Mouse (Mus musculus): Measurements from ENCODE around the gene Ifngr1. TPM values are rescaled to one million over a fixed set of nuclear protein-coding genes. Genes with fewer than 3 reads are reported as not detected.

The Ifngr1 gene
- polyA plus RNA-seq, 1 experiment: 8.6 TPM

GRCm38 (mm10) chr10:19631616-19632195 is 40.0 kb downstream of the Ifngr1 start:
- Histone ChIP-seq H3K27ac (ENCODE audit: insufficient read depth, low read length) (no peak overlapping the region), H3K27me3 (ENCODE audit: control insufficient read depth, insufficient read depth, low read length, poor library complexity, severe bottlenecking) (no peaks in the 10 kb centered on the region), H3K4me3 (ENCODE audit: low read depth, low read length) (no peak overlapping the region), H3K9ac (ENCODE audit: low read depth, poor library complexity, severe bottlenecking) (no peak overlapping the region), H3K9me3 (replicated peaks; ENCODE audit: control insufficient read depth, insufficient read depth, low read length, poor library complexity, severe bottlenecking) (no peaks in the 10 kb centered on the region), H3K36me3 (ENCODE audit: control insufficient read depth, insufficient read depth, low read length, poor library complexity, severe bottlenecking) (no peaks in the 10 kb centered on the region), H3K4me1 (ENCODE audit: control insufficient read depth, insufficient read depth, low read length) (no peaks in the 10 kb centered on the region)
- no peak for TF ChIP-seq POLR2A (IDR thresholded peaks at IDR 0.05; ENCODE audit: insufficient read depth, low read length)
- TF ChIP-seq CTCF (IDR thresholded peaks at IDR 0.05; ENCODE audit: low read depth, low read length): no peak
- TF ChIP-seq EP300 (IDR thresholded peaks at IDR 0.05; ENCODE audit: insufficient read depth, low read depth, low read length): no peak

DNA sequence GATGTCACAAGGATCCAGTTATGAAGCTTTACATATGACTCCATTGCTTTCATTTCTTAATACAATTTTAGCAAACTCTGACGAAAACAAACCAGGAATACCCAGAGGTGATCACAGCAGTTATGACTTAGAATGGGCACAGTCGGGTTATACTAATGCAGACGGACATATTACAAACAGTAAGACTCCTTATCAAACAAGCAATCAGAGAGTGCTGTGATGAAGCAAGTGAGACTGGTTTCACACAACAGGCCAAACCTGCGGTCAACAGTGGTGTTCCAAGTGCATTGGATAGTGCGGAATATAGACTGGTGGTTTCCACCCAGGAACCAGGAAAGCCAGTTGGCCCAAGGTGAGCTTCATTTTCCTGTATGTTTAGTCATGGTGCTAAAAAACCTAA is 47.1 kb downstream of the Ifngr1 start:
- no peak overlapping the region for H3K4me3 ChIP-seq (ENCODE audit: low read depth, low read length)
- H3K4me1 ChIP-seq (ENCODE audit: control insufficient read depth, insufficient read depth, low read length): no peaks in the 10 kb centered on the region
- TF ChIP-seq CTCF (IDR thresholded peaks at IDR 0.05; ENCODE audit: low read depth, low read length) (no peak), EP300 (IDR thresholded peaks at IDR 0.05; ENCODE audit: insufficient read depth, low read depth, low read length) (no peak), POLR2A (IDR thresholded peaks at IDR 0.05; ENCODE audit: insufficient read depth, low read length) (no peak)
- no peaks in the 10 kb centered on the region for H3K27me3 ChIP-seq (ENCODE audit: control insufficient read depth, insufficient read depth, low read length, poor library complexity, severe bottlenecking)
- no peaks in the 10 kb centered on the region for H3K36me3 ChIP-seq (ENCODE audit: control insufficient read depth, insufficient read depth, low read length, poor library complexity, severe bottlenecking)
- H3K9ac ChIP-seq (ENCODE audit: low read depth, poor library complexity, severe bottlenecking): no peak overlapping the region
- H3K9me3 ChIP-seq (replicated peaks; ENCODE audit: control insufficient read depth, insufficient read depth, low read length, poor library complexity, severe bottlenecking): no peaks in the 10 kb centered on the region
- H3K27ac ChIP-seq (ENCODE audit: insufficient read depth, low read length): no peak overlapping the region

DNA sequence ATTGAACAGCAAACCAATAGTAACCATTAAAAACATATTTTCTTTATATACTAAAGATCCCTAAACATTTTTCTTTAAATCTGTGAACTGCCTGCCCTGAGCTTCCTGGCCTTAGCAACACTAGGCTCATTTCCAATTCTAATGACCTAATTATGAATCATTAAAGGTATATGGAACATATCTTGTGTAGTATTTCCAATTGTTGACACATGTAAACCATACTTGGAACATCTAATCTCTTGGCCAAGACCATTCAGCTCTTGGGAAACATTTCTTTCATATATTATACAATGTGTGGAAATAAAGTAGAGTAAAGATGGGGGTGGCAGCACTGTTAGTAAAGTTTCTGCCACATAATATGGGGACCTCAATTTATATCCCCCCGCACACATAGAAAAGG is 47.9 kb downstream of the Ifngr1 start:
- H3K27ac ChIP-seq (ENCODE audit: insufficient read depth, low read length): no peak overlapping the region
- TF ChIP-seq CTCF (IDR thresholded peaks at IDR 0.05; ENCODE audit: low read depth, low read length): no peak
- no peak for TF ChIP-seq EP300 (IDR thresholded peaks at IDR 0.05; ENCODE audit: insufficient read depth, low read depth, low read length)
- TF ChIP-seq POLR2A (IDR thresholded peaks at IDR 0.05; ENCODE audit: insufficient read depth, low read length): no peak
- H3K4me3 ChIP-seq (ENCODE audit: low read depth, low read length): no peak overlapping the region
- no peak overlapping the region for H3K9ac ChIP-seq (ENCODE audit: low read depth, poor library complexity, severe bottlenecking)
- H3K36me3 ChIP-seq (ENCODE audit: control insufficient read depth, insufficient read depth, low read length, poor library complexity, severe bottlenecking): no peaks in the 10 kb centered on the region
- H3K4me1 ChIP-seq (ENCODE audit: control insufficient read depth, insufficient read depth, low read length): no peaks in the 10 kb centered on the region
- no peaks in the 10 kb centered on the region for H3K27me3 ChIP-seq (ENCODE audit: control insufficient read depth, insufficient read depth, low read length, poor library complexity, severe bottlenecking)
- no peaks in the 10 kb centered on the region for H3K9me3 ChIP-seq (replicated peaks; ENCODE audit: control insufficient read depth, insufficient read depth, low read length, poor library complexity, severe bottlenecking)

DNA sequence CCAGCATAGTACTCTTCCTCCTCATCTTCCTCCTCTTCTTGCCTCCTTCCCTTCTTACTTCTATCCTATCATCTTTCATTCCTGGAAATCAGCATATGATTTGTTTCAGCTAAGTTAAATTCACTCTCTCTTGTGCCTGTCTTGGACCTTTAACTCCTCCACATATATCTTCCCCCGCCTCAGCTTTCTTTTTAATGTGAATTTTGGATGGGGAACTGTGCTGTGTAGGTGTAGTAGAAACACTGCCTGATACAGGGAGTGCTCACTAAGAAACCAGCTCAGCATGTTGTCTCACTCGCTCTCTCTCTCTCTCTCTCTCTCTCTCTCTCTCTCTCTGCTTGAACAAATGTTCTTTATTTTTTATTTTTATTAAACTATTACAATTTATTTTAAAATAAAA is 53.4 kb downstream of the Ifngr1 start:
- Histone ChIP-seq H3K9me3 (replicated peaks; ENCODE audit: control insufficient read depth, insufficient read depth, low read length, poor library complexity, severe bottlenecking) (no peaks in the 10 kb centered on the region), H3K27ac (ENCODE audit: insufficient read depth, low read length) (no peak overlapping the region)

GRCm38 (mm10) chr10:19657426-19657825 is 65.7 kb downstream of the Ifngr1 start:
- H3K27ac ChIP-seq (ENCODE audit: insufficient read depth, low read length): no peak overlapping the region
- H3K27me3 ChIP-seq (ENCODE audit: control insufficient read depth, insufficient read depth, low read length, poor library complexity, severe bottlenecking): no peaks in the 10 kb centered on the region
- no peak for TF ChIP-seq CTCF (IDR thresholded peaks at IDR 0.05; ENCODE audit: low read depth, low read length)
- TF ChIP-seq EP300 (IDR thresholded peaks at IDR 0.05; ENCODE audit: insufficient read depth, low read depth, low read length): no peak
- no peak for TF ChIP-seq POLR2A (IDR thresholded peaks at IDR 0.05; ENCODE audit: insufficient read depth, low read length)
- no peak overlapping the region for H3K9ac ChIP-seq (ENCODE audit: low read depth, poor library complexity, severe bottlenecking)
- no peaks in the 10 kb centered on the region for H3K9me3 ChIP-seq (replicated peaks; ENCODE audit: control insufficient read depth, insufficient read depth, low read length, poor library complexity, severe bottlenecking)
- no peaks in the 10 kb centered on the region for H3K4me1 ChIP-seq (ENCODE audit: control insufficient read depth, insufficient read depth, low read length)
- no peaks in the 10 kb centered on the region for H3K36me3 ChIP-seq (ENCODE audit: control insufficient read depth, insufficient read depth, low read length, poor library complexity, severe bottlenecking)
- H3K4me3 ChIP-seq (ENCODE audit: low read depth, low read length): no peak overlapping the region

More for the DNA sequence above, 53.4 kb downstream of the Ifngr1 start:
- H3K4me3 ChIP-seq (ENCODE audit: low read depth, low read length): no peak overlapping the region
- no peaks in the 10 kb centered on the region for H3K36me3 ChIP-seq (ENCODE audit: control insufficient read depth, insufficient read depth, low read length, poor library complexity, severe bottlenecking)
- TF ChIP-seq CTCF (IDR thresholded peaks at IDR 0.05; ENCODE audit: low read depth, low read length): no peak
- no peak for TF ChIP-seq POLR2A (IDR thresholded peaks at IDR 0.05; ENCODE audit: insufficient read depth, low read length)
- no peak for TF ChIP-seq EP300 (IDR thresholded peaks at IDR 0.05; ENCODE audit: insufficient read depth, low read depth, low read length)
- H3K27me3 ChIP-seq (ENCODE audit: control insufficient read depth, insufficient read depth, low read length, poor library complexity, severe bottlenecking): no peaks in the 10 kb centered on the region
- H3K9ac ChIP-seq (ENCODE audit: low read depth, poor library complexity, severe bottlenecking): no peak overlapping the region
- H3K4me1 ChIP-seq (ENCODE audit: control insufficient read depth, insufficient read depth, low read length): no peaks in the 10 kb centered on the region

Other genes with a start within 250 kb of the Ifngr1 start
- gene Olig3, start 235.4 kb upstream of the Ifngr1 start, polyA plus RNA-seq (2011; ENCODE audit: insufficient read depth, insufficient read length, low read depth, missing spikeins): not detected in 2 replicates
- gene Il22ra2, start 30.0 kb downstream of the Ifngr1 start, polyA plus RNA-seq (2011; ENCODE audit: insufficient read depth, insufficient read length, low read depth, missing spikeins): not detected in 2 replicates
- not detected in 2 replicates for gene Il20ra, start 120.6 kb downstream of the Ifngr1 start, polyA plus RNA-seq (2011; ENCODE audit: insufficient read depth, insufficient read length, low read depth, missing spikeins)

Data from ES-Bruce4 (cell line).